Mouse (Mus musculus): ENCODE measurements at regions not wholly inside any gene's neighbourhood (a gene's known extent, or its start where the extent isn't known, plus 50 kb on each side); places are given as distances from the start of the nearest gene placed in this dataset.

DNA sequence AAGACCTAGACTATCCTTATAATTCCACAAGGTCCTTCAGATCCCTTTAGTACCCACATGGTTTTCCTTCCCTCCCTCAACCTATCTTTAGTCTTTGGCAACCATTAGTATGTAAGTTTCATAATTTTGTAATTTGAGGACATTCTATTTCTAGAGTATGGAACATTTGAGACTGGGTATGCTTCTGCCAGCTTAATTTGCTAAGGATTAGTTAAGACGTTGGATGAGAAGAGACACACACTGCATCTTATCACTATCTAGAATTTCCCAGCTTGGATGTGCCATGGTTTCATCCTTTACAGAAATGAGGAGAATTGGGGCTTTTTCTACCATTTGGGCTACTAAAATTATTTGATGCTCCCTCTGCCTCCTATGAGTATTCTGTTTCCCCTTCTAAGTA lies 516.7 kb upstream of the Hs6st1 start:
- intact Hi-C loops (cut with DNase I) = no loop called here
- peak in 1 of 2 experiments; percentile 14 for DNase-seq (ENCODE audit: extremely low spot score in 1 of 2, low spot score in 2 of 2)

DNA sequence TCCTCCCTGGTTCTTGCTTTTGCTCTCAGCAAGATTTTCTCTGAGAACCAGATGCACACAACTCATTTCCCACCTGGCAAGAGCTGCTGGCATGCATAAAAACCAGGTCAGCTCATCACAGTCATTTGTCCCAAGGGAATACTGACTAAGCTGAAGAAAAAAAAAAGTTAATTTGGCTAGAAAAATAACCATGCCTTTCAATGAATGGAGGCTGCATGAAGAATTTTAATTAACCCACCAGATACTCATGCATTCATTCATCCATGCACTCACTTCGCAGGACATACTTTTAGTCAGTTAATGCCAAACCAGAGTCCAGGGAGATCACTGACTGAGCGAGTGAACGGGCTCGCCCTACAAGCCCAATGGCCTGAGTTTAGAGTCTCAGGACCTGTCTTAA lies 505.4 kb upstream of the Hs6st1 start:
- no peak for DNase-seq (ENCODE audit: extremely low spot score in 1 of 2, low spot score in 2 of 2)
- intact Hi-C loops (cut with DNase I) = no loop called here

DNA sequence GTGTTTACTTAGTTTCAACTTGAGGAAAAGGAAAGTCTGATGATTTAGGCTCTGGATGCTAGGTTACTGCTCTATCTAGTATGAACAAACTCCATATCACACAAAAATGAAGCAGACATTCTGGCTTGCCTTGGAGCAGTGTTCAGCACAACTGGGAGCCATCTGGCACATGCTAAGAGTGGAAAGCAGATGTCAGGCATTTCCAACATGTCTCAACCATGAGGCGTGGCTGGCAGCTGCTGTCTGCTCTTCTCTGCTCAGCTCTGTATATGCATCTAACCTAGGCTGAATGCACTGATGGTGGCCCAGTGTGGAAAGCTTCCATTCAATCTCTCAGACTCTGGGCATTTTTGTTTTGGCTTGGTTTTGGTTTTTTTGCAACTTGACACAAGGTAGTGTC lies 493.0 kb upstream of the Hs6st1 start:
- peak in 1 of 2 experiments; percentile 17 for DNase-seq (ENCODE audit: extremely low spot score in 1 of 2, low spot score in 2 of 2)
- intact Hi-C loops (cut with DNase I) = no loop called here

DNA sequence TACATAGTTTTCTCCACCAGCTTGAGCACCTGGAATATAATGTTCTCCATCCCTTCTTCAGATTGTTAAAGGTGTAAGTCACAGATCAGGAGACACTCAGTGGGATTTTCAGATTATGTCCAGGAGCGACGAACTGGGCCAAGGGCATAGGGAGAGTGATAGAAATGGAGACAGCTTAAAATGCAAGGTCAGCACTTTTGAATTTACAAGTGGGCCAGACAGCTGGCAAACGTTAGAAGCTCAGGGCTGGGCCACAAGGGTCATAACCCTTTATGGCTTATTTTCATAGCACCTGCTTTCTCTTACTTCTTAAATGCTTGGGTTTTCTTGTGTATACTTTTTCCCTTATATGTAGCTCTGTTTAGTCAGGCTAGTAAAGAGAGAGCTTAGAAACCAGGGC lies 488.8 kb upstream of the Hs6st1 start:
- DNase-seq (ENCODE audit: extremely low spot score in 1 of 2, low spot score in 2 of 2) = no peak
- intact Hi-C loops (cut with DNase I) = no loop called here

DNA sequence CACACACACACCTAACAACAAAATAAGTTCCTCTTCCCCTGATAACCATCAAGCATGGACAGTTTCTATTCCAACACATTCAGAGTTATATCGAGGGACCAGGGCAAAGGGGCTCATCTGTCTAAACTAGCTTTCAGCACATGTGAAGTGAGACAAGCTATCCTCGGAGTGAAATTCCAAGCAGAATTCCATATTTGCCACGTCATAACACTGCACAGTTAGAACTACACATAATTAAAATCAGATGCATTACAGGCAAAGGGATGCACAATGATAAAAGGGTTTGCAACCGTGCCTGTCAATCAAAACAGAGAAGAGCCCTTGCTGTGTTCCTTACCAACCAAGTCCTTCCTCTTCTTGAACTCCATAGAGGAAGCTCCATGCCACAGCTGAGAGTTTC lies 488.2 kb upstream of the Hs6st1 start:
- intact Hi-C loops (cut with DNase I) = no loop called here
- no peak for DNase-seq (ENCODE audit: extremely low spot score in 1 of 2, low spot score in 2 of 2)

- intact Hi-C loops (cut with DNase I) = no loop called here
- no peak for DNase-seq (ENCODE audit: extremely low spot score in 1 of 2, low spot score in 2 of 2)
These were observed 487.7 kb upstream of the Hs6st1 start for GRCm38 (mm10) chr1:35580474-35580873.

- intact Hi-C loops (cut with DNase I) = no loop called here
- no peak for DNase-seq (ENCODE audit: extremely low spot score in 1 of 2, low spot score in 2 of 2)
These were observed 480.3 kb upstream of the Hs6st1 start for GRCm38 (mm10) chr1:35587900-35588299.

GRCm38 (mm10) chr1:35588939-35589338 lies 479.3 kb upstream of the Hs6st1 start:
- no peak for DNase-seq (ENCODE audit: extremely low spot score in 1 of 2, low spot score in 2 of 2)
- intact Hi-C loops (cut with DNase I) = no loop called here

GRCm38 (mm10) chr1:35600847-35601246 lies 467.4 kb upstream of the Hs6st1 start:
- DNase-seq (ENCODE audit: extremely low spot score in 1 of 2, low spot score in 2 of 2) = no peak
- intact Hi-C loops (cut with DNase I) = no loop called here

DNA sequence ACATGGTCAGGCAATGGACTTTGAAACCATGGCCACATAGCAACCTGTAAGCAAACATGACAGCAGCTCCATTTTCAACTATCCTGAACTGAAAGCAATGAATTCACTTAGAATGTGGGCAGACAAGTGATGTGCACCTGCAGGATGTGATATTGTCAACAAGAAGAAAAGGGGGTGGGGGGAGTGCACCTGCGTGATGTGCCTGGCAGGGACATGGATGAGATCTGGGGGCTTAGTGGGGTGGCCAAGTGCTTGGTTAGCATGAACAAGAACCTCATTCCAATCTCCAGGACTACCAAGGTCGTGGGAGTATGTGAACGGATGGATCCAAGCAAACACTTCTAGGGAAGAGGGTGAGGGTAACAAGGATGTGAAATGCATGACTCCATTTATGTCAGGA lies 453.1 kb upstream of the Hs6st1 start:
- intact Hi-C loops (cut with DNase I) = no loop called here
- DNase-seq (ENCODE audit: extremely low spot score in 1 of 2, low spot score in 2 of 2) = no peak

DNA sequence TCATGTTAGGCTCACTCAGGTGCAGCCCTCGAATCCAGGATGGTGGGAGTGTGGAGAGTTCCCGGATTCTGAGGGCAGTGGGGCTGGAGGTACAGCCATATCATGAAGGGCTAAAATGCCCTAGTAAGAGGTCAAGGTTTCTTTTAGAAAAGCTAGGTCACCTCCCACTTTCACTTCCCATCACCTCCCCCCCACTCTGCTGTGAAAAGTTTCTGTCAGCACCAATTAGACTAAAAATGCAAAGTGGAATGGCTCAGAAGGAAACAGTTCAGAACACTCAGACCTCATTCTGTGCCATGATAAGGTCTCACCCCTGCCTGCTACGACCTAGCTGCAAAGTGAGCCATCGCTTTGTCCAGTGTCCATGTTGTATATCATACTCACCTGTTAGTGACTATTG lies 448.7 kb upstream of the Hs6st1 start:
- intact Hi-C loops (cut with DNase I) = no loop called here
- no peak for DNase-seq (ENCODE audit: extremely low spot score in 1 of 2, low spot score in 2 of 2)

GRCm38 (mm10) chr1:35642595-35642994 lies 425.6 kb upstream of the Hs6st1 start:
- intact Hi-C loops (cut with DNase I) = no loop called here
- DNase-seq (ENCODE audit: extremely low spot score in 1 of 2, low spot score in 2 of 2) = no peak

- intact Hi-C loops (cut with DNase I) = no loop called here
- peak in 1 of 2 experiments; percentile 15 for DNase-seq (ENCODE audit: extremely low spot score in 1 of 2, low spot score in 2 of 2)
These were observed 414.9 kb upstream of the Hs6st1 start for GRCm38 (mm10) chr1:35653119-35653956.

- no peak for DNase-seq (ENCODE audit: extremely low spot score in 1 of 2, low spot score in 2 of 2)
- intact Hi-C loops (cut with DNase I) = no loop called here
These were observed 405.2 kb upstream of the Hs6st1 start for GRCm38 (mm10) chr1:35663006-35663405.

DNA sequence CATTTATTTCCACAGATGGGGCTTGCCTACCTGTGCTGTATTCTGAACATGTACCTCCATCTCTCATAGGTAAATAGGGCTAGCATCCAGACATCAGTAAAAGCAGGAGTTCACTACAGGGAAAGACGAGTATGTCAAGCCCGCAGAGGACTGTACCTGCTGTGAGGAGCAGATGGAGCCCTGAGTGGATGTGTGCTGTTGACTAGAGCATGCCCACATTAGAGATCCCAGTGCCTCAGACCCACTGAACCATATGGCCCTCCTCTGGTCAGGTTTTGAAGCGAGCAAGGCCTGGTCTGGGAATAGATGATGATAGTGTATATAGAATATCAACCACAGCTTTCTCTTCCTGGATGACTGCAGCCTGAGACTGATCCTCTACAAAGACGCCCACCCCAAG lies 394.7 kb upstream of the Hs6st1 start:
- intact Hi-C loops (cut with DNase I) = no loop called here
- DNase-seq (ENCODE audit: extremely low spot score in 1 of 2, low spot score in 2 of 2) = no peak

DNA sequence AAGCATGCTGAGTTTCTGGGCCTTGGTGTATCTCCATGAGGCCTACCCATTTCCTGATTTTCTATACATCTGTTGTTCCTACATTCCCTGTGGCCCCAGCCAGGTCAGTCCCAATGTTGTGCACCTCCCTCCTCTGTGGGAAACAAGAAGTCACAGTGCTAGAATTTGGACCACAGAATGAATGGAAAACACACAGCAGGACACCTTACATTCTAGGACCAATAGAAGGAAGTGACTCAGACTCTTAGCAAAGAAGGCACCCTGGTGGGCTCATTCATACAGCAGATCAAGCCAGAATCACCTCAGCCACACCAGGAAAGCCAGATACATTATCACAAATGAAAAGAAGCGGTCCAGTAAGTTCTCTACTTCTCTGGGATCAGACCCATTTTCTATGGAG lies 394.2 kb upstream of the Hs6st1 start:
- DNase-seq (ENCODE audit: extremely low spot score in 1 of 2, low spot score in 2 of 2) = no peak
- intact Hi-C loops (cut with DNase I) = no loop called here

DNA sequence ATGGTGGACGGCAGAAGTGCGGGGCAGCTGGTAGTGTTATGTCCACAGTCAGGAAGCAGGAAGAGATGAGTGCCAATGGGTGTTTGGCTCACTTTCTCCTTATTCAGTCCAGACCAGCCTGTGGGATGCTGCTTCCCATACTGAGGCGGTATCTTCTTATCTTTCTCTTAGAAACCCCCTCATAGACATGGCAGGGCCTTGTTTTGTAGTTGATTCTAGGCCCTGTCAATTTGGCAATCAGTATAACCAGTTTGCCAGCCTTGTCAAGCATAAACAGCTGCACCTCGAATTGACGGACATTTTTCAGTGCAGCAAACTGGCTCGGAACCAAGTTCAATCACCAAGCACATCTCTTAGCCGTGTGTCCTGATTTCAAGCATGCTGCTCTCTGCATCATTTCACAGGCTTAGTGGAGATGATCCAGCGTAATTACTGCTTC lies 385.7 kb upstream of the Hs6st1 start:
- DNase-seq (ENCODE audit: extremely low spot score in 1 of 2, low spot score in 2 of 2) = no peak

DNA sequence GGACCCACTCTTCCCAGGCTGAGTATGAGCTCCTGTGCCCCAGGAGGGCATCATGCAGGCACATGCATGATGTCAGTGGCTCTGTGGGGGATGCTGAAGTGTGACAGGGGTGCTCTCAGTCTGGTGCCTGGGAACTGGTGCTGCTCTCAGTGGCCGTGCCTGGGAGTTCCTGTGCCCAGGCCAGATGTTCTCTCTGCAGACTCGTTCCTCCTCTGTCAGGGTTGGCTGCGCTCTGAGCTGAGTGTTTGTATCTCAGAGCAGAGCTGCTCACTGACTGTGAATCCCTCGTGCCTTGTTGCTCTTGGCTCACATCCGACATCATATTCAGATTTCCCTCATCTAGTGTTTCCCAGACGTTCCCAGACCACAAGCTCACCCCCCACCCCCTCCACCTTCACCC lies 382.5 kb upstream of the Hs6st1 start:
- DNase-seq (ENCODE audit: extremely low spot score in 1 of 2, low spot score in 2 of 2) = no peak
- intact Hi-C loops (cut with DNase I) = no loop called here

More for the DNA sequence above, 385.7 kb upstream of the Hs6st1 start:
- intact Hi-C loops (cut with DNase I) = no loop called here

- DNase-seq (ENCODE audit: extremely low spot score in 1 of 2, low spot score in 2 of 2) = no peak
- intact Hi-C loops (cut with DNase I) = no loop called here
These were observed 373.9 kb upstream of the Hs6st1 start for GRCm38 (mm10) chr1:35694349-35694748.

DNA sequence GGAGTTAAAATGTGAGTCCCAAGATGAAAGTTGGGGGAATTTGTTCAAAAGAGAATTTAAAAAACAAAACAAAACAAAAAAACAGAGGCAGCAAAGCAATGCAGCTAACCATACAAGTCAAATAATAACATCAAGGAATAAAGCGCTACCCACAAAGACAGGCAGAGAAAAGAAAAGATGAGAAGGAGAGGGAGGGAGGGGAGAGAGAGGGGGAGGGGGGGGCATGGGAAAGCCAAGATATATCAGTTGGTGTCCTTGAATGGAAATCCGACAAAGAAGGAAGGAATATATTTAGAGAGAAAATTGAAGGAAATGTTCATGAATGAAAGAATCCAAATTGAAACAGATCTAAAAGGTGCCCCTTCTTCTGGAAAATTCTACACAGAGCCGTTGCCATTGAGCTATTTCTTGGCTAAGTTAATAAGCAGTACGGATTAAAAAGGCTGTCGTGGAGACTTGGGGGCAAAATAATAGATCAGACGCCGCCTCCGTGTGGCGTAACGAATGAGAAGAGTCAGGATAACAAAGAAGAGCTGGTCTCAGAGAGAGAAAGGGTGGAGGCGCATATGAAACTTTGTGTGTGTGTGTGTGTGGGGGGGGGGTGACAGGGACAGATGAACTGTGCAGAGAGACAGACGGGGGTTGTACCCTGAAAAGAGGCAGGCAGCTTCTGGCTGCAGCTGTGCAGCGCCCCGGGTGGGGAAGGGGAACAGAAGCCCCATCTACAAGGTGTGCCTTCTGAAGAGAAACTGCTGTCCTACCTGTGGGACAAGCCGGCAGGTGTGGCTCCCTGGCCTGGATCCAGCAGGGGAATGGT lies 373.2 kb upstream of the Hs6st1 start:
- intact Hi-C loops (cut with DNase I) = no loop called here
- DNase-seq (ENCODE audit: extremely low spot score in 1 of 2, low spot score in 2 of 2) = no peak
